Mouse (Mus musculus): Measurements from ENCODE around the gene Usp18.
A peak's percentile ranks its signal among the peaks of the same experiment; 100 is the strongest.

The Usp18 gene

GRCm38 (mm10) chr6:121303466-121304220 is 57.9 kb downstream of the Usp18 start:
- no peak for DNase-seq (ENCODE audit: low read depth)

- DNase-seq (ENCODE audit: low read depth) = no peak
Observed at GRCm38 (mm10) chr6:121304630-121305029, 58.9 kb downstream of the Usp18 start.

- DNase-seq (ENCODE audit: low read depth) = no peak
Observed at GRCm38 (mm10) chr6:121305571-121305970, 59.9 kb downstream of the Usp18 start.

- DNase-seq (ENCODE audit: low read depth) = no peak
Observed at GRCm38 (mm10) chr6:121310984-121311383, 65.3 kb downstream of the Usp18 start.

GRCm38 (mm10) chr6:121319099-121319498 is 73.4 kb downstream of the Usp18 start:
- DNase-seq (ENCODE audit: low read depth) = peak; percentile 32

All from induced T-regulatory cell, adult 2 months (primary cell).